Mouse (Mus musculus) kidney, embryonic 14.5 days (tissue): ENCODE data around the gene Marcks. TPM values are rescaled to one million over a fixed set of nuclear protein-coding genes. Genes with fewer than 3 reads are reported as not detected.

Source experiments
- ATAC-seq: fragments of 200-750 bp; cut with Nextera tagmentation; 2 replicates; pipeline ENCODE4 v1.8.0; 2017; ENCODE audit warnings: moderate number of reproducible peaks, mild to moderate bottlenecking, moderate TSS enrichment, moderate library complexity; ENCODE audit not compliant: low FRiP score, low TSS enrichment
- H3K27ac ChIP-seq: fragments of 300-500 bp; sonication (generic); 2 replicates; pipeline ENCODE4 v1.5.1; 2014; ENCODE audit warnings: low read depth, mild to moderate bottlenecking, low read length, moderate library complexity, mixed read lengths
- H3K27me3 ChIP-seq: fragments of 300-500 bp; sonication (generic); 2 replicates; pipeline ENCODE4 v1.6.1; 2014; ENCODE audit warnings: mild to moderate bottlenecking, low read length; ENCODE audit not compliant: control insufficient read depth, insufficient read depth
- H3K36me3 ChIP-seq: fragments of 300-500 bp; sonication (generic); 2 replicates; pipeline ENCODE4 v1.6.1; 2014; ENCODE audit warnings: low read length, mixed read lengths; ENCODE audit not compliant: control insufficient read depth, insufficient read depth
- H3K4me1 ChIP-seq: fragments of 300-500 bp; sonication (generic); 2 replicates; pipeline ENCODE4 v1.6.1; 2014; ENCODE audit warnings: low read length, mixed read lengths; ENCODE audit not compliant: control insufficient read depth, insufficient read depth
- H3K4me2 ChIP-seq: fragments of 300-500 bp; sonication (generic); replicated peaks from 2 replicates; pipeline ENCODE4 v1.6.1; 2014; ENCODE audit warnings: low read depth, mild to moderate bottlenecking, low read length
- H3K4me3 ChIP-seq: fragments of 300-500 bp; sonication (generic); 2 replicates; pipeline ENCODE4 v1.5.1; 2014; ENCODE audit warnings: mild to moderate bottlenecking, low read length
- H3K9ac ChIP-seq: fragments of 300-500 bp; sonication (generic); 2 replicates; pipeline ENCODE4 v1.6.1; 2014; ENCODE audit warnings: low read depth, mild to moderate bottlenecking, low read length, moderate library complexity
- H3K9me3 ChIP-seq: fragments of 300-500 bp; sonication (generic); 2 replicates; pipeline ENCODE4 v1.6.1; 2016; ENCODE audit warnings: low read length; ENCODE audit not compliant: control insufficient read depth
- WGBS: fragments of 180-500 bp; shearing (Covaris S2); extraction: QIAGEN DNeasy Blood & Tissue Kit; methylation state at CpG from one replicate; pipeline ENCODE4 v1.1.7; 2014; 5-methylcytosine and 5-hydroxymethylcytosine counted together
- polyA plus RNA-seq: library from polyadenylated mRNA; unstranded; fragments of >200 nt; fragmentation: Nextera tagmentation; extraction: Ambion mirVana; gene quantifications from 2 replicates; pipeline ENCODE4 v1.2.1, GENCODE M21; 2014

Gene Marcks
- 172 and 225 TPM in 2 replicates for polyA plus RNA-seq

DNA sequence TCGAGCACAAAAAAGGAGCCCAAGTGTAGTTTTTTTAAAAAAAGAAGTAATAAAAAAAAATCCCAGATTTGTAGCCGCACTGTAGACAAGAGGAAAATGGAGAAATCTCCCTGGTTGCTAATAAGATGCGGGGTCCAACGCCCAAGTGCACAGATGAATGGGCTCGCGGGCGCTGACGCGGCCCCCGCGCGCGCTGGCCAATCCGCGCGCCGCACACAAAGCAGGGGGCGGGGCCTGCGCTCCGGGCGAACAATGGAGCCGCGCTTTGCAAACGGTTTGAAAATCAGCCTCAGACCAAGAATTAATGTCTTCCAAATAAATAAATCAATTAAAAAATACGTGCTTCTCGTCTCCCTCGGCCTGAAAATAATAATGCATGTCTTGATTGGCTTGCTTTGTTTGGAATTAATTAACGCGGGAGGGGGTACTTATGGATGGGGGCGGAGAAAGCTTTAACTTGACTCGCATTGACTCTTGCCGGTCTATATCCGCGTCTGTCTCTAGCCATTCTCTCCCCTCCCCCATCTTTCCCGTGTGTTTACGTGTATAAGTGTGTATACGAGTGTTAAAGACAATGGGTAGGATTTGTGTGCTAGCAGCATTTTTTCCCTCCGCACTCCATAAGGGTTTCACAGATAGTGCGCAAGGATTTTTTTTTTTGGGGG, at the start of gene Marcks:
Gene Marcks (minus strand): TSS at position 143 of the 665 bp plus-strand sequence.
- ATAC-seq, result peak; percentile 60
- H3K4me1 ChIP-seq, result 0 out of 2 replicates have a peak, but pooled peaks cover 2% of the 10 kb centered on the region
- under 1% methylated on average over 39 of the region's 39 CpGs for WGBS
- H3K9me3 ChIP-seq, result no peaks in the 10 kb centered on the region
- peak within 1 kb of the TSS; percentile 100 for H3K9ac ChIP-seq
- H3K4me3 ChIP-seq, result peak within 1 kb of the TSS; percentile 95
- no peaks in the 10 kb centered on the region for H3K27me3 ChIP-seq
- H3K27ac ChIP-seq, result peak within 1 kb of the TSS; percentile 99
- peak within 1 kb of the TSS; percentile 54 for H3K4me2 ChIP-seq
- peaks cover 16% of the 10 kb centered on the region for H3K36me3 ChIP-seq

GRCm38 (mm10) chr10:37177071-37177470, 38.4 kb upstream of the Marcks start:
- no peak overlapping the region for H3K4me3 ChIP-seq
- no peaks in the 10 kb centered on the region for H3K9me3 ChIP-seq
- H3K4me2 ChIP-seq, result no peak overlapping the region
- H3K9ac ChIP-seq, result no peak overlapping the region
- no peak for ATAC-seq
- no peaks in the 10 kb centered on the region for H3K27me3 ChIP-seq
- WGBS, result 96% methylated on average over 3 of the region's 3 CpGs
- no peaks in the 10 kb centered on the region for H3K36me3 ChIP-seq
- no peaks in the 10 kb centered on the region for H3K4me1 ChIP-seq
- no peak overlapping the region for H3K27ac ChIP-seq

- 74% methylated on average over 8 of the region's 8 CpGs for WGBS
- ATAC-seq, result no peak
- no peak overlapping the region for H3K27ac ChIP-seq
Observed at GRCm38 (mm10) chr10:37172416-37172950, 33.8 kb upstream of the Marcks start.

GRCm38 (mm10) chr10:37171711-37172415, 33.1 kb upstream of the Marcks start:
- 91% methylated on average over 3 of the region's 3 CpGs for WGBS
- no peaks in the 10 kb centered on the region for H3K9me3 ChIP-seq

More at GRCm38 (mm10) chr10:37172416-37172950, 33.8 kb upstream of the Marcks start:
- no peaks in the 10 kb centered on the region for H3K27me3 ChIP-seq
- no peak overlapping the region for H3K4me2 ChIP-seq
- H3K9ac ChIP-seq, result no peak overlapping the region
- H3K9me3 ChIP-seq, result no peaks in the 10 kb centered on the region
- no peaks in the 10 kb centered on the region for H3K4me1 ChIP-seq
- H3K36me3 ChIP-seq, result no peaks in the 10 kb centered on the region
- no peak overlapping the region for H3K4me3 ChIP-seq

DNA sequence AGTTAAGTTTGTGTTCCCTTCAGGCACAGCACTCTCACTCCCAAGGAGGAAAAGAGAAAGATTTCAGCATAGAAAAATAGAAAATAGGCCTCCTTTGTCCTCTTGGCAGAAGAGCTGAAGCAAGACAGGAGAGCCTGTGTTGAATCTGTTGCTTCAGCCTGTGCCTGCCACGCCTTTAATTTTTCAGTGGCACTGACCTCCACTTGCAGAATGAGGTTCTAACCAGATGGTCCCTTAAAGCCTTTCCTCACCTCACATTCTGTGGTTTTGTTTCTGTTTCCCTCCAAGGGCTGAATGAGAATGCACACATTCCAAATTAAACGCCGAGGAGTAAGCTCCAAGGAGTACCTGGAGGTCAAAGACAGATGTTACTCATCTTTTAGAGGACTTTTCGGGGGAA, 32.2 kb upstream of the Marcks start:
- no peak for ATAC-seq
- Histone ChIP-seq H3K9me3 (no peaks in the 10 kb centered on the region), H3K27me3 (no peaks in the 10 kb centered on the region), H3K4me1 (no peaks in the 10 kb centered on the region), H3K4me3 (no peak overlapping the region), H3K36me3 (no peaks in the 10 kb centered on the region), H3K9ac (no peak overlapping the region), H3K27ac (no peak overlapping the region), H3K4me2 (no peak overlapping the region)
- WGBS, result 76% methylated on average over 4 of the region's 4 CpGs

More at GRCm38 (mm10) chr10:37171711-37172415, 33.1 kb upstream of the Marcks start:
- ATAC-seq, result no peak
- H3K4me2 ChIP-seq, result no peak overlapping the region
- no peak overlapping the region for H3K9ac ChIP-seq
- H3K4me3 ChIP-seq, result no peak overlapping the region
- H3K27me3 ChIP-seq, result no peaks in the 10 kb centered on the region
- no peak overlapping the region for H3K27ac ChIP-seq
- H3K4me1 ChIP-seq, result no peaks in the 10 kb centered on the region
- H3K36me3 ChIP-seq, result no peaks in the 10 kb centered on the region

DNA sequence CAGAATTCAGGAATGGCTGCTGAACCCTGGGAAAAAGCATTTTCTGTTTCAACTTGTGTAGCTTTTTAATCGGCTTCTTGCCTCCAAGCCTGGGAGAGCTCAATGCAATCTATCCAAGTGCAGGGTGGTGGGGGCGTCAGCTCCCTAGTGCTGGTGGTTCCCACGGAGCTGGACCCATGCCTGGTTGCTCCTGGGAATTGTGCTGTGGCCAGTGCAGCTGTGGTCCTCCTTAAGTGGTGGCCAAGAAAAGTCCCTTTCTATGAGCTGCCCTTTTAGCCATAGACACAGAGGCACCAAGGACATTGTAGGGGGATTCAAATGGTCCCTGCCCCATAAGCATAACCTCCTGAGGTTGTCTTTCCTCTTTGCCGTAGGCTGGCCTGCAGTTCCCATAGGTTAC, 31.7 kb upstream of the Marcks start:
- H3K9ac ChIP-seq, result no peak overlapping the region
- no peaks in the 10 kb centered on the region for H3K9me3 ChIP-seq
- no peak overlapping the region for H3K4me2 ChIP-seq
- no peak overlapping the region for H3K27ac ChIP-seq
- no peaks in the 10 kb centered on the region for H3K27me3 ChIP-seq
- H3K36me3 ChIP-seq, result no peaks in the 10 kb centered on the region
- H3K4me1 ChIP-seq, result no peaks in the 10 kb centered on the region
- no peak for ATAC-seq
- WGBS, result 79% methylated on average over 4 of the region's 4 CpGs
- H3K4me3 ChIP-seq, result no peak overlapping the region

DNA sequence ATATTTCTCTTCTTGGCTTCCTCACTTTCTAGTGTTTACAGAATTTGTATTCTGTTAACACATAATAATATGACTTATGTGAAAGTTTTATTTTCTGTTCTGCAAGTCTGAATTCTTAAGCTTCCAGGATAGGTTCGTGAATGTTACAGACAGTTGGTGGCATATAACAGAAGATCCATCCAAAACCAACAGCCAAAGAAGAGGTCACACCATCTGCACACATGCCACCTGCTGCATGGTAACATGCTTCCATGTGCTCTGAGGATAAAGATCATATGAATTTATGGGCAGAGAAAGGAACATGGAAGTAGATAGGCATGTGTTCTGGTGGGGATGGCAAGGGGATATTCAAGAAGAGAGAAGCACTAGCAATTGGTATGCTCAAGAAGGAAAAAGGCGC, 28.8 kb upstream of the Marcks start:
- H3K4me1 ChIP-seq, result no peaks in the 10 kb centered on the region
- H3K36me3 ChIP-seq, result no peaks in the 10 kb centered on the region
- no peak overlapping the region for H3K4me2 ChIP-seq
- no peak overlapping the region for H3K27ac ChIP-seq
- no peak overlapping the region for H3K9ac ChIP-seq
- ATAC-seq, result no peak
- no peaks in the 10 kb centered on the region for H3K9me3 ChIP-seq
- 83% methylated on average over 2 of the region's 2 CpGs for WGBS
- H3K27me3 ChIP-seq, result no peaks in the 10 kb centered on the region
- no peak overlapping the region for H3K4me3 ChIP-seq

- no peaks in the 10 kb centered on the region for H3K27me3 ChIP-seq
- 83% methylated on average over 3 of the region's 3 CpGs for WGBS
Observed at GRCm38 (mm10) chr10:37159731-37160130, 21.0 kb upstream of the Marcks start.

GRCm38 (mm10) chr10:37157156-37157555, 18.4 kb upstream of the Marcks start:
- Histone ChIP-seq H3K27ac (no peak overlapping the region), H3K9ac (no peak overlapping the region), H3K9me3 (no peaks in the 10 kb centered on the region), H3K36me3 (no peaks in the 10 kb centered on the region), H3K27me3 (no peaks in the 10 kb centered on the region), H3K4me2 (no peak overlapping the region), H3K4me1 (0 out of 2 replicates have a peak, but pooled peaks cover 2% of the 10 kb centered on the region), H3K4me3 (no peak overlapping the region)
- 93% methylated on average over 5 of the region's 5 CpGs for whole genome bisulfite sequencing
- no peak for ATAC-seq

More at GRCm38 (mm10) chr10:37159731-37160130, 21.0 kb upstream of the Marcks start:
- Histone ChIP-seq H3K4me1 (no peaks in the 10 kb centered on the region), H3K27ac (no peak overlapping the region), H3K9ac (no peak overlapping the region), H3K36me3 (no peaks in the 10 kb centered on the region), H3K4me3 (no peak overlapping the region), H3K9me3 (no peaks in the 10 kb centered on the region), H3K4me2 (no peak overlapping the region)
- ATAC-seq, result no peak
